Mouse (Mus musculus): ENCODE data around the gene Tacstd2. TPM values are rescaled to one million over a fixed set of nuclear protein-coding genes. Genes with fewer than 3 reads are reported as not detected.

Gene Tacstd2
- total and polyA plus RNA-seq, 3 experiments, result not detected

DNA sequence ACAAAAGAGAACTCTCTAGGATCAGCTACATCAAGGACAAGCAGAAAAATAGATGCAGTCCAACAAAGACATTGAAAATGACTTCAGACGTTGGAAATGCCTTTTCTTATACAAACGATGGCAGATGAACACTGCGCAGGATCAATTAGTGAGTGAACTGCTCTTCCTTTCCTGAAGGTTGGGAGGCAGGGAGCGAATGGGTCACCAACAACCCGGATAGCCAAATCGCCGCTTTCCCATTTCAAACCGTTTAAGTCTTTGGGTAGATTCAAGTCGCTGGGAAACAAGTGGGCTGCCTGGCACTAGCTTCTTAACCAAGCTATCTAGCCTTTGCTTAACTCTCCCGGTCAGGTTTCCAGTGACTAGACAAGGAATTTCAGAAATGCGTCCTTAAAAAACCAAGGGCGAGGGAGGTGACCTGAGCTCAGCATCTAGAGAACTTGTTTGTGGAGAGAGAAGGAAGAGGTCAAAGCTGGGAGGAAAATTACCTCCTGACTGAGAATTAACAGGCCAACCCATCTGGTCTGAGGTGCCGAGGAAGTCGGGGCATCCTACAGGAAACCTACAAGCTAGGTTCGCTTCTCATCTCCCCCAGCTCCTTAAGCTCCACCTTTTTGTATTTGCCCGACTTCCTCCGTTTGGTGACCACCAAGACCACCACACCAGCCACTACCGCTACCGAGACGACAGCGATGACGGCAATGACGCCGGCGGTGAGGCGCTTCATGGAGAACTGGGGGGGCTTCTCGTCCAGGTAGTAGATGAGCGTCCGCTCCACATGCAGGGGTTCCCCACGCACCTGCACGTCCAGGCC lies 1.2 kb downstream of the Tacstd2 start:
- H3K27ac ChIP-seq (ENCODE audit: insufficient read depth, low read depth), result no peak overlapping the region
- in situ Hi-C loops (cut with MboI; ENCODE audit: low pct_ligation_motif_present, low pct_unique_long_range_greater_than_20kb, low sequenced_read_pairs) (no loop called here), dilution Hi-C loops (cut with MboI; ENCODE audit: extremely low pct_ligation_motif_present, extremely low pct_unique_long_range_greater_than_20kb, low sequenced_read_pairs) (no loop called here)
- DNase-seq (ENCODE audit: extremely low read depth), result no peak
- no peak overlapping the region for H3K9ac ChIP-seq (ENCODE audit: insufficient read depth, low read depth)
- H3K4me2 ChIP-seq (ENCODE audit: insufficient read depth, low read depth, poor library complexity, severe bottlenecking), result no peak overlapping the region
- H3K79me2 ChIP-seq (replicated peaks; ENCODE audit: control insufficient read depth, extremely low read depth, insufficient read depth, poor library complexity, severe bottlenecking), result no peaks in the 10 kb centered on the region
- no peak for TF ChIP-seq HCFC1 (IDR thresholded peaks at IDR 0.05; ENCODE audit: low read depth, low read length)
- TF ChIP-seq NELFE (IDR thresholded peaks at IDR 0.05; ENCODE audit: low read depth, low read length), result no peak
- no peak for TF ChIP-seq GABPA (IDR thresholded peaks at IDR 0.05; ENCODE audit: insufficient replicate concordance, low read depth, low read length)
- TF ChIP-seq MXI1 (IDR thresholded peaks at IDR 0.05; ENCODE audit: low read depth, low read length), result no peak
- TF ChIP-seq TBP (conservative IDR thresholded peaks at IDR 0.05; ENCODE audit: low read depth, low read length), result no peak
- TF ChIP-seq UBTF (IDR thresholded peaks at IDR 0.05; ENCODE audit: low read depth, low read length), result no peak
- no peak for TF ChIP-seq ZMIZ1 (IDR thresholded peaks at IDR 0.05; ENCODE audit: low read depth, low read length)
- TF ChIP-seq USF1 (IDR thresholded peaks at IDR 0.05; ENCODE audit: low read depth, low read length), result no peak
- TF ChIP-seq JUN (IDR thresholded peaks at IDR 0.05; ENCODE audit: insufficient read depth, low read depth, low read length), result no peak
- TF ChIP-seq RAD21 (IDR thresholded peaks at IDR 0.05; ENCODE audit: low read depth, low read length), result no peak
- no peak for TF ChIP-seq KAT2A (IDR thresholded peaks at IDR 0.05; ENCODE audit: insufficient replicate concordance, low read length)
- TF ChIP-seq ZC3H11A (IDR thresholded peaks at IDR 0.05; ENCODE audit: low read depth, low read length), result no peak
- no peak for TF ChIP-seq ETS1 (conservative IDR thresholded peaks at IDR 0.05; ENCODE audit: low read depth, low read length)
- no peak for TF ChIP-seq E2F4 (IDR thresholded peaks at IDR 0.05; ENCODE audit: insufficient replicate concordance, low read depth, low read length)
- TF ChIP-seq USF2 (conservative IDR thresholded peaks at IDR 0.05; ENCODE audit: low read depth, low read length), result no peak
- TF ChIP-seq MAX (IDR thresholded peaks at IDR 0.05; ENCODE audit: low read length), result no peak
- no peak for TF ChIP-seq CHD2 (IDR thresholded peaks at IDR 0.05; ENCODE audit: low read length)
- TF ChIP-seq CTCF (conservative IDR thresholded peaks at IDR 0.05 in 1 of 2, IDR thresholded peaks at IDR 0.05 in 1 of 2; ENCODE audit: low read depth in 2 of 2, low read length in 2 of 2), result no peak
- peaks cover 7% of the 10 kb centered on the region for H3K9me3 ChIP-seq (replicated peaks; ENCODE audit: low read length)
- no peak overlapping the region for H3K4me3 ChIP-seq (replicated peaks in 1 of 3; ENCODE audit: low read depth in 2 of 3, low read length in 2 of 3, poor library complexity in 1 of 3)
- no peaks in the 10 kb centered on the region for H3K36me3 ChIP-seq (replicated peaks in 1 of 2; ENCODE audit: control insufficient read depth in 1 of 2, insufficient read depth in 1 of 2, low read length in 1 of 2)
- H3K4me1 ChIP-seq (ENCODE audit: control insufficient read depth in 1 of 2, insufficient read depth in 2 of 2), result peaks cover 0 to 17% of the 10 kb centered on the region in 2 experiments; a peak in 2 of 4 replicates
- H3K27me3 ChIP-seq (replicated peaks), result no peaks in the 10 kb centered on the region
